Mouse (Mus musculus) R1 (cell line): Measurements from ENCODE around the gene Tifa.

Source experiments
- DNase-seq: peaks from one replicate; pipeline ENCODE4 v3.0.0-alpha.2; 2018; ENCODE audit warnings: low read depth, low spot score

Gene Tifa

GRCm38 (mm10) chr3:127788038-127788437 lies 1.6 kb upstream of the Tifa start:
- DNase-seq, result no peak

GRCm38 (mm10) chr3:127788919-127789318 lies 686 bp upstream of the Tifa start:
- no peak for DNase-seq

GRCm38 (mm10) chr3:127790234-127791055 lies 840 bp downstream of the Tifa start:
- peak; percentile 19 for DNase-seq

- DNase-seq, result no peak
Observed at GRCm38 (mm10) chr3:127791056-127791483, 1.5 kb downstream of the Tifa start.

GRCm38 (mm10) chr3:127791595-127792561 lies 2.3 kb downstream of the Tifa start:
- DNase-seq, result no peak

GRCm38 (mm10) chr3:127793022-127793421 lies 3.4 kb downstream of the Tifa start:
- no peak for DNase-seq

- peak; percentile 25 for DNase-seq
Observed at GRCm38 (mm10) chr3:127795762-127796161, 6.2 kb downstream of the Tifa start.

- no peak for DNase-seq
Observed at GRCm38 (mm10) chr3:127796271-127796670, 6.7 kb downstream of the Tifa start.

- no peak for DNase-seq
Observed at GRCm38 (mm10) chr3:127801162-127801561, 11.6 kb downstream of the Tifa start.

GRCm38 (mm10) chr3:127802814-127803213 lies 13.2 kb downstream of the Tifa start:
- DNase-seq, result no peak

- no peak for DNase-seq
Observed at GRCm38 (mm10) chr3:127804439-127804838, 14.8 kb downstream of the Tifa start.

- no peak for DNase-seq
Observed at GRCm38 (mm10) chr3:127805071-127805470, 15.5 kb downstream of the Tifa start.

GRCm38 (mm10) chr3:127805991-127806390 lies 16.4 kb downstream of the Tifa start:
- DNase-seq, result peak; percentile 20

- no peak for DNase-seq
Observed at GRCm38 (mm10) chr3:127807846-127808245, 18.2 kb downstream of the Tifa start.

GRCm38 (mm10) chr3:127809103-127809502 lies 19.5 kb downstream of the Tifa start:
- DNase-seq, result no peak

- DNase-seq, result no peak
Observed at GRCm38 (mm10) chr3:127817120-127817683, 27.6 kb downstream of the Tifa start.

- DNase-seq, result peak; percentile 17
Observed at GRCm38 (mm10) chr3:127818694-127819663, 29.4 kb downstream of the Tifa start.

GRCm38 (mm10) chr3:127820400-127820799 lies 30.8 kb downstream of the Tifa start:
- DNase-seq, result no peak

- no peak for DNase-seq
Observed at GRCm38 (mm10) chr3:127821209-127821608, 31.6 kb downstream of the Tifa start.
